Mouse (Mus musculus): ENCODE results near the gene Gosr2. TPM values are rescaled to one million over a fixed set of nuclear protein-coding genes. Genes with fewer than 3 reads are reported as not detected.
A peak's percentile ranks its signal among the peaks of the same experiment; 100 is the strongest.

The Gosr2 gene
- polyA plus RNA-seq, 1 experiment from 2014 or later = 98.1 TPM

- Histone ChIP-seq H3K4me2 (replicated peaks) (no peak overlapping the region), H3K4me1 (peaks cover 8% of the 10 kb centered on the region; the same call in 1 of the 2 replicates), H3K4me3 (no peak overlapping the region), H3K9ac (no peak overlapping the region), H3K27me3 (peaks cover 3% of the 10 kb centered on the region; the same call in 1 of the 2 replicates), H3K36me3 (no peaks in the 10 kb centered on the region), H3K27ac (no peak overlapping the region), H3K9me3 (no peaks in the 10 kb centered on the region)
- no peak for ATAC-seq (ENCODE audit: insufficient number of reproducible peaks, insufficient read depth, low FRiP score, low TSS enrichment)
- whole genome bisulfite sequencing = 78% methylated on average over 5 of the region's 5 CpGs
These were observed 35.2 kb downstream of the Gosr2 start for GRCm38 (mm10) chr11:103662546-103662945.

GRCm38 (mm10) chr11:103661863-103662262 is 35.8 kb downstream of the Gosr2 start:
- Histone ChIP-seq H3K4me2 (replicated peaks) (no peak overlapping the region), H3K9ac (no peak overlapping the region), H3K4me1 (peaks cover 8% of the 10 kb centered on the region; the same call in 1 of the 2 replicates), H3K4me3 (no peak overlapping the region), H3K9me3 (no peaks in the 10 kb centered on the region), H3K36me3 (no peaks in the 10 kb centered on the region), H3K27ac (no peak overlapping the region), H3K27me3 (no peaks in the 10 kb centered on the region)
- no peak for ATAC-seq (ENCODE audit: insufficient number of reproducible peaks, insufficient read depth, low FRiP score, low TSS enrichment)
- 53% methylated on average over 4 of the region's 4 CpGs for WGBS

GRCm38 (mm10) chr11:103658189-103658588 is 39.5 kb downstream of the Gosr2 start:
- H3K27me3 ChIP-seq = peaks cover 22% of the 10 kb centered on the region
- no peak for ATAC-seq (ENCODE audit: insufficient number of reproducible peaks, insufficient read depth, low FRiP score, low TSS enrichment)
- no peak overlapping the region for H3K9ac ChIP-seq

GRCm38 (mm10) chr11:103656520-103656919 is 41.2 kb downstream of the Gosr2 start:
- H3K27ac ChIP-seq = no peak overlapping the region
- H3K4me3 ChIP-seq = no peak overlapping the region
- 10% methylated on average over 3 of the region's 3 CpGs for WGBS
- H3K4me1 ChIP-seq = no peaks in the 10 kb centered on the region
- H3K36me3 ChIP-seq = no peaks in the 10 kb centered on the region
- no peak for ATAC-seq (ENCODE audit: insufficient number of reproducible peaks, insufficient read depth, low FRiP score, low TSS enrichment)
- no peak overlapping the region for H3K9ac ChIP-seq
- no peaks in the 10 kb centered on the region for H3K9me3 ChIP-seq
- H3K4me2 ChIP-seq (replicated peaks) = no peak overlapping the region
- peaks cover 38% of the 10 kb centered on the region for H3K27me3 ChIP-seq

More at GRCm38 (mm10) chr11:103658189-103658588, 39.5 kb downstream of the Gosr2 start:
- H3K4me1 ChIP-seq = no peaks in the 10 kb centered on the region
- no peak overlapping the region for H3K27ac ChIP-seq
- H3K36me3 ChIP-seq = no peaks in the 10 kb centered on the region
- H3K4me3 ChIP-seq = no peak overlapping the region
- no peaks in the 10 kb centered on the region for H3K9me3 ChIP-seq
- 83% methylated on average over 7 of the region's 7 CpGs for WGBS
- no peak overlapping the region for H3K4me2 ChIP-seq (replicated peaks)

GRCm38 (mm10) chr11:103653359-103653965 is 44.2 kb downstream of the Gosr2 start:
- no peak for ATAC-seq (ENCODE audit: insufficient number of reproducible peaks, insufficient read depth, low FRiP score, low TSS enrichment)
- H3K36me3 ChIP-seq = no peaks in the 10 kb centered on the region
- H3K9ac ChIP-seq = no peak overlapping the region
- H3K27ac ChIP-seq = no peak overlapping the region
- H3K4me1 ChIP-seq = peaks cover 14% of the 10 kb centered on the region
- WGBS = 71% methylated on average over 10 of the region's 10 CpGs
- H3K27me3 ChIP-seq = peaks cover 68% of the 10 kb centered on the region
- no peaks in the 10 kb centered on the region for H3K9me3 ChIP-seq
- H3K4me2 ChIP-seq (replicated peaks) = no peak overlapping the region
- no peak overlapping the region for H3K4me3 ChIP-seq

DNA sequence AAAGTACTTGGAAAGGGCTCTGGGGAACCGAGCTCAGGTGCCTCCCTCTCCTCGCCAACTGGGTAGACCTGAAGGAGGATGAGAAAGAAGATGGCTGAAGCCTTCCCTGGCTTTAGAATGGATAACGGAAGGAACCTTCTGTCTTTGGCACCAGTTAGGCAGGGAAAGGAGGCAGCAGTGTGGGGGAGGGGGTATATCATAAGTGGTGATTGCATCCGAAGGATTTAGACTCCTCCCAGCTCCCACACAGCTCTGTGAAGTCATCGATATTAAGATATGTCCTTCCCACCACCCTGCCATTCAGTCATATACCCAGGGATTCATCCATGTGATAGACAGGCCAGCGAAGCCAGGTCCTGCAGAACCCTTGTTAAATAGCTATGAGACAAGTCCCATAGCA is 46.3 kb downstream of the Gosr2 start:
- Histone ChIP-seq H3K36me3 (no peaks in the 10 kb centered on the region), H3K9me3 (no peaks in the 10 kb centered on the region), H3K4me2 (replicated peaks) (no peak overlapping the region), H3K9ac (no peak overlapping the region), H3K4me1 (peaks cover 14% of the 10 kb centered on the region), H3K4me3 (no peak overlapping the region), H3K27ac (no peak overlapping the region), H3K27me3 (peaks cover 88% of the 10 kb centered on the region)
- WGBS = 79% methylated on average over 6 of the region's 6 CpGs
- no peak for ATAC-seq (ENCODE audit: insufficient number of reproducible peaks, insufficient read depth, low FRiP score, low TSS enrichment)

DNA sequence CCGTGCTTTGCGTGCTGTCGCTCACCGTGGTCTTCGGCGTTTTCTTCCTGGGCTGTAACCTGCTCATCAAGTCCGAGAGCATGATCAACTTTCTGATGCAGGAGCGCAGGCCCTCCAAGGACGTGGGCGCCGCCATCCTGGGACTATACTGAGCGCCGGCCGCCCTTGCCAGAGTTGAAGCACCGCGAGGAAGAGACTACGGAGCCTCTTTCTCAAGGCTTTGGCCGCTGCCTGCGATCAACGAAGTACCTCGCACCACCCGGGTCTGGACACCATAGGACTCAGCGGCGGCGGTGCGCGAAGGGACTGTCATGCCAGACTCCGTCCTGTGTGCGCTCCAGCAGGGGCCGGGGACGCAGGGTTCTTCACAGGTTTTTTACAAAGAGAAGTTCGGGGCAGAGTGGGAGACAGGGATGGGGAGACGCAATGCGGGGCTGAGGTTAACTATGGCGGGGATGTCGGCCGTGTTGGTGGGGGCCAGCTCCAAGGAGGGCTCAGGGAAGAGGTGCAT is 47.7 kb downstream of the Gosr2 start:
- Histone ChIP-seq H3K4me3 (peak overlapping the region; percentile 41), H3K9me3 (no peaks in the 10 kb centered on the region), H3K27me3 (peaks cover 86% of the 10 kb centered on the region), H3K27ac (no peak overlapping the region), H3K4me2 (replicated peaks) (peak overlapping the region; percentile 78), H3K4me1 (peaks cover 14% of the 10 kb centered on the region), H3K36me3 (no peaks in the 10 kb centered on the region), H3K9ac (no peak overlapping the region)
- 2% methylated on average over 37 of the region's 37 CpGs for WGBS
- no peak for ATAC-seq (ENCODE audit: insufficient number of reproducible peaks, insufficient read depth, low FRiP score, low TSS enrichment)

DNA sequence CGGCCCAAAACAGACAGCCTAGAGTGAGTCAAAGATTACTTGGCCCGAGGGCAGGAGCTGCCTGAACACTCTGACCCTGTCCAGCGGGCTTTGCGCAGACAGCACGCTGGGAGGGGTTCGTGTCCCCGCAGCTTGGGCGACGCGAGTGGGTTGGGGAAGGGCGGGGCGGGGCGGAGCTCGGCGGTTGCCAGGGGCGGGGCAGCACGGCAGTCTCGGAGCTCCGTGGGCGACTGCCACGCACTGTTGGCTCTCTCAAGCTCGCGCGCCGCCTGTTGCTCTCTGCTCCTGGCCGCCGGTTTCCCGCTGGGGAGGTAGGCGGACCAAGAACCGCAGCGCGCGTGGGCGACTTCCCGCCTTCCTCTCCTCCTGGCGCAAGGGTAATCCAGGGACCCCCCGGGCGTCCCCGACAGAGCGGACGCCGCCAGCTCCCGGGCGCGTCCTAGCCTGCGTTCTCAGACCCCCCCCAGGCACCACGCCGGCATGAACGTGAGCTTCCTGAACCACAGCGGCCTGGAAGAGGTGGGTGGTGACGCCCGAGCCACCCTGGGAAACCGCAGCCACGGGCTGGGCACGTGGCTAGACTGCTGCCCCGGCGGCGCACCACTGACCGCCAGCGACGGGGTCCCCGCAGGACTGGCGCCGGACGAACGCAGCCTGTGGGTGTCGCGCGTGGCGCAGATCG is 48.3 kb downstream of the Gosr2 start, which contains the start of gene Rprml:
TSS of gene Rprml (plus strand) at position 270 of the 682 bp plus-strand sequence.
- H3K4me3 ChIP-seq = peak within 1 kb of the TSS; percentile 41
- H3K4me1 ChIP-seq = peaks cover 14% of the 10 kb centered on the region
- H3K27me3 ChIP-seq = peaks cover 83% of the 10 kb centered on the region
- no peaks in the 10 kb centered on the region for H3K36me3 ChIP-seq
- WGBS = under 1% methylated on average over 67 of the region's 71 CpGs
- peak within 1 kb of the TSS; percentile 78 for H3K4me2 ChIP-seq (replicated peaks)
- H3K27ac ChIP-seq = no peak within 1 kb of the TSS
- H3K9me3 ChIP-seq = no peaks in the 10 kb centered on the region
- H3K9ac ChIP-seq = peak within 1 kb of the TSS; percentile 24; the same call in 1 of the 2 replicates
- ATAC-seq (ENCODE audit: insufficient number of reproducible peaks, insufficient read depth, low FRiP score, low TSS enrichment) = no peak

GRCm38 (mm10) chr11:103648656-103649055 is 49.0 kb downstream of the Gosr2 start:
- Histone ChIP-seq H3K4me3 (no peak overlapping the region), H3K9ac (no peak overlapping the region), H3K4me2 (replicated peaks) (no peak overlapping the region), H3K4me1 (peaks cover 14% of the 10 kb centered on the region), H3K27ac (no peak overlapping the region), H3K36me3 (no peaks in the 10 kb centered on the region), H3K9me3 (no peaks in the 10 kb centered on the region), H3K27me3 (peaks cover 79% of the 10 kb centered on the region)
- 25% methylated on average over 7 of the region's 7 CpGs for WGBS
- no peak for ATAC-seq (ENCODE audit: insufficient number of reproducible peaks, insufficient read depth, low FRiP score, low TSS enrichment)

DNA sequence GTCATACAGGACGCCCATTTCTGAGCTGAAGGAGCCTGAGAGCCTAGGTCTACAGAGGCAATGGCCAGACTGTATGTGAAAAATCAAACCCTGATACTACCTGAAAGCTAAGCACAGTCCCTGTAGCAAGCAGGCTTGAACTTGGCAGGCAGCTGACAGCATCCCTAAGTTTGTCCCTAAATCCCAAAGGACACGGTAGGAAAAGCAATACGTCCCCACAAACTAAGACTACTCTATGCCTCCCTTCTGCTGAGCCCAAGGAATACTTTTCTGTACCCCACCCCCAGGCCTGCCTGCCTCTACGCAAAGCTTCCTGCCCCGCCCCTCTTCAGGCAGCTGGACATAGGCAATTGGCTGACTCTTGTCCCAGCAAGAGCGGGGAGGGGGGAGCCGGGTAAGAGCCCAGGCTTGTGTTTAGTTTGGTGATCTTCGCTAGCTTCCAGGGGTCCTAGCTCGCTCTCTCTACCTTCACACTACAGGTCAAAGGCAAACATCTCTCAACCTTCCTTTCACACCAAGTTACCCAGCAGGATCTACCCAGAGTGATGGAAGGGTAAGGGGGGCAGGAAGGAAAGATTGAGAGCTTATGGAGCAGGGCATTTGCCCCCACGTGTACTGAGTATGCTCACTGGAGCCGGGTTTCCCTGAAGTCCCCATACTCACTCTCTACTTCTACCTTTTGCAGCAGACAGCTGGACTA is 49.6 kb downstream of the Gosr2 start:
- H3K4me2 ChIP-seq (replicated peaks) = no peak overlapping the region
- no peak overlapping the region for H3K27ac ChIP-seq
- peaks cover 14% of the 10 kb centered on the region for H3K4me1 ChIP-seq
- H3K9ac ChIP-seq = no peak overlapping the region
- H3K36me3 ChIP-seq = no peaks in the 10 kb centered on the region
- peaks cover 73% of the 10 kb centered on the region for H3K27me3 ChIP-seq
- H3K4me3 ChIP-seq = no peak overlapping the region
- H3K9me3 ChIP-seq = no peaks in the 10 kb centered on the region
- no peak for ATAC-seq (ENCODE audit: insufficient number of reproducible peaks, insufficient read depth, low FRiP score, low TSS enrichment)
- 7% methylated on average over 11 of the region's 11 CpGs for WGBS

DNA sequence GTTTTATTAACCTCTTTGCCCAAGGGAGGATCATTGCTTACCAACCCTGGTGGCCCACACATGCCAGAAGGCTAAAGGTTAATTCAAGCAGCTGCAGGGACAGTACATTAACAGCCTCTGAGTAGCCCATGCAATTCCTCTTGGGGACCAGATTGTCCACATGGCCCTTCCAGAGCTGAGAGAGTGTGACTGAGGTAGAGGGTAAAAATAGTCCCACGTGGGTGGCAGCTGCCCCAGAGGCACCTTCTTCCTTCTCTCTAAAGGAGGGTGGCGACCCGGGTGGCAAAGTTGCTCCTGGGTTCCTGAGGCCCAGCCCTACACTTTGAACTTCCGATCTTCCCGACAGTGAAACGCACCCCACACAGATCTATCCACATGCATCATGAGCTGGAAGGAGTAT is 51.4 kb downstream of the Gosr2 start:
- Histone ChIP-seq H3K27ac (no peak overlapping the region), H3K9me3 (no peaks in the 10 kb centered on the region), H3K27me3 (peaks cover 62% of the 10 kb centered on the region), H3K4me1 (peaks cover 14% of the 10 kb centered on the region), H3K9ac (no peak overlapping the region), H3K36me3 (no peaks in the 10 kb centered on the region), H3K4me3 (no peak overlapping the region), H3K4me2 (replicated peaks) (no peak overlapping the region)
- 71% methylated on average over 6 of the region's 6 CpGs for WGBS
- ATAC-seq (ENCODE audit: insufficient number of reproducible peaks, insufficient read depth, low FRiP score, low TSS enrichment) = no peak
